Mouse (Mus musculus): ENCODE data around the gene Sptbn1.

DNA sequence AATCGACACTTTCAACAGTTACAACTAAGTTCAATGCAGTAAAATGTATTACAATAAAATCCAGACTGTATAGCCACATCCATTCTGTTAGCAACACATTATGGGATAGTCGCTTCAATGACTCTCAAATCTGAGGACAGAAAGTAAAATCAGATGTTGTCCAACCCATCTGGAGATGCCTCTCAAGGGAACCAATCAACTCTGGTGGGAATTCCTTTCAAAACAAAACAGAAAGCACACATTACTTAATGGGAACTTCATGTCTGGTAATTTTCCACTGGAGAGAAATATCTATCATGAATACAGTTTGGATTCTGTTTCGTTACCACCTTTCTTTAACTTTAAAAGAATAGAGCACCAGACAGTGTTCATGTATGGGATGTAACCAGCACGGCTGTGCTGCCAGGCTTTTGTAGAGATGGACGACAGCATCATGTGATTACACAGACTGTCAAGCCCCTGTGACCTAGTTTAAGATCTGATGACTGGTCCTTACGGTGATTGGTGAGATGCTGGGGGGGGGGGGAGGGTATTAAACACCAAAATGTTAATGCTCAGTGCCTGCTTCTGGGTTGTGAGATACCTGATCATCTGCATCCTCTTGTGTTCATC, 9.1 kb downstream of the Sptbn1 start:
- TF ChIP-seq EP300 (IDR thresholded peaks at IDR 0.05; ENCODE audit: low read depth) (no peak), CTCF (IDR thresholded peaks at IDR 0.05; ENCODE audit: low read depth) (no peak)

All from heart, postnatal 0 days (tissue).